Mouse (Mus musculus): ENCODE data around the gene Cdcp1. TPM values are rescaled to one million over a fixed set of nuclear protein-coding genes. Genes with fewer than 3 reads are reported as not detected.

Gene Cdcp1
- polyA plus RNA-seq, 1 experiment from 2014 or later = 13.6 TPM

DNA sequence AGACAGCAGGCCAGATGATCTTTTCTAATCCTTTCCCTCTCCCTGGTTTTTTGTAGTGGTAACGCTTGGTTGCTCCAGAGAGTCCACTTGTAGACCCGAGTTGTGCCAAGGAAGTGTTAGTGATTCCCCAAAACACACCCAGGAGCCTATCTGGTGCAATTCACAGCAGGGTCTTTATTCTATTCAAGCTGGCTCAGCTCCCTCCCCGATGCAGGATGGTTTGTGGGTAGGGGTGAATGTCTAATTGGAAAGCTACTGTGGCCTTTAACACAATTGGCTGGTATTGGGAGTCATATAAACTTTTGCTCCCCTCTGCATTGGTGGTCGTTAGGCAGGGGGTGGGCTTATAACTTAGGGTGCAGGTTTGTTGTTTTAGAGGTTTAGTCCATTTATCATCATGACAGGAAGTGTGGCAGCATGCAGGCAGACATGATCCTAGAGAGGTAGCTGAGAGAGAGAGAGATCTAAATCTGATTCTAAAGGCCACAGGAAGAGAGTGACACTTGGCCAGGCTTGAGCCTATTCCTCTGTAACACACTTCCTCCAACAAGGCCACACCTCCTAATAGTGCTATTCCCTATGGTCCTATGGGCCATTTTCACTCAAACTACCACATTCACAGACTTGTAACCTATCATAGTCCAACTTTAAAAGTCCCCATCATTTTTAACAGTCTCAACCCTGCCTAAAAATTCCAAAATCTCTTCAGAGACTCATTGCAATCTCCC, 75.8 kb downstream of the Cdcp1 start:
- peak overlapping the region; percentile 57; the same call in 1 of the 2 replicates for H3K27ac ChIP-seq
- no peak overlapping the region for H3K4me3 ChIP-seq (replicated peaks)
- H3K4me1 ChIP-seq (replicated peaks) = peaks cover 7% of the 10 kb centered on the region; the same call in 1 of the 2 replicates
- no peaks in the 10 kb centered on the region for H3K27me3 ChIP-seq (replicated peaks)
- 82% methylated on average over 4 of the region's 4 CpGs for WGBS
- no peak overlapping the region for H3K9ac ChIP-seq
- H3K36me3 ChIP-seq = peaks cover 19% of the 10 kb centered on the region
- no peak for ATAC-seq
- H3K4me2 ChIP-seq (replicated peaks) = no peak overlapping the region
- H3K9me3 ChIP-seq = no peaks in the 10 kb centered on the region

DNA sequence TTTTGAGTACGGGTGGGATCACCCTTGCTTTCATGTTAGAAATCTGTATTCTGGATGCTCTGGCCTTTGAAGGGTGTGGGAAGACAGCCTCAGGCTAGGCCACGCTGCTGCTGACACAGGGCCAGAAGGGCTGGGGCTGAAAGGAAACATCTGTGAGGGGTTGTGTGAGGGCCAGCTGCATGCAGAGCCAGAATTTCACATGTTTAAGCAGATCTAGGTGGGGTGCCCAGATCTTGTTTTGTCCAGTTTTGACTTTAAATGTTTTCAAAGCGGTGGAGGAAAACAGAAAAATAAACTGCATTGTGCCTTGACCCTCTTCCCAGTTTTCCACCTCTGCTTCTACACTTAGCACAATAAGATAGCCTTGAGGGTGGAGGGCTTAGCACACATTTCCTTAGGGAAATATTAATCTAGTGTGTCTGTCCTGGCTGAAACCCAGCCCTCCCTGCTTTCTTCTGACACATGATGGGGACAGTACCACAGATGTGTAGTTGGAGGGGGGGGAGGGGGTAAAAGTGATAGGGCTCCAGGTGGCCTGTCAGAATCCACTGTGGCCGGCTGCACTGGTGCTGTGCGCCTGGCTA, 76.9 kb downstream of the Cdcp1 start:
- ATAC-seq = peak; percentile 84
- Histone ChIP-seq H3K4me2 (replicated peaks) (no peak overlapping the region), H3K9me3 (no peaks in the 10 kb centered on the region), H3K36me3 (peaks cover 19% of the 10 kb centered on the region), H3K4me1 (replicated peaks) (peaks cover 7% of the 10 kb centered on the region; the same call in 1 of the 2 replicates), H3K9ac (no peak overlapping the region), H3K27me3 (replicated peaks) (no peaks in the 10 kb centered on the region), H3K27ac (peak overlapping the region; percentile 57), H3K4me3 (replicated peaks) (no peak overlapping the region)
- 49% methylated on average over 5 of the region's 5 CpGs for WGBS

DNA sequence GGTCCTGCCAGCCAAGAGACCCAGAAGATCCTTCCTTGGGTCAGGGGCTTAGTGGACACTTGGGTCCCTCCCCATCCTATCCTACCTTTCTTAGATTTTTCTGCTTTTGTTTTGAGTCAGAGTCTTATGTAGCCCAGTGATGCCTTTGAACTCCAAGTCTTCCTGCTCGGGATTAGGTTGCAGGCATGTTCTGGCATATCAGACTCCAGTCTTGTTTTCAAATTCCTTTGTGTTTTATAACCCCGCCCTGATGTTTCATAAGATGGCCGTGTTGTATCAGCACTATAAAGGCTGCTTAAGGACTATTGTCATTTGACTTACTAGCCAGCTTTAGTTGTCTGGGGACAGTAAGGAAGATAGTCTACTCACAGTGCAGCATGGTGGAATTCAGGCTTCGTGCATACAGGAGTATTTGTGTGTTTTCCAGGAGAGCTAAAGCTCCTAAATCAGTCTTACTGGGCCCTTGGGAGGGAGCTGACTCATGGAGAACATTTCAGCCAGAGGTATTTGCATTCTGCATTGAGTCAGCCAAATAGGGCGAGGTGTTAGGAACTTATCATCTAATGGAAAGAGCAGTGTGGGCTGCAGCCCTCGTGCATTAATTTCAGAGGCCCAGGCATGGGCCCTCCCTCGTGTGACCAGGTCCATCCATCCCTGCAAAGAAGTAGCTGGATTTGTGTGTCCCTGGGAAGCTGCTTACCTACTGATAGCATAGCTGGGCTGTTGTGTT, 78.7 kb downstream of the Cdcp1 start:
- Histone ChIP-seq H3K9me3 (no peaks in the 10 kb centered on the region), H3K9ac (no peak overlapping the region), H3K27ac (no peak overlapping the region), H3K4me2 (replicated peaks) (no peak overlapping the region), H3K4me3 (replicated peaks) (no peak overlapping the region), H3K36me3 (peaks cover 33% of the 10 kb centered on the region), H3K4me1 (replicated peaks) (peaks cover 7% of the 10 kb centered on the region; the same call in 1 of the 2 replicates), H3K27me3 (replicated peaks) (no peaks in the 10 kb centered on the region)
- 80% methylated on average over 7 of the region's 7 CpGs for WGBS
- ATAC-seq = no peak; the same call in 1 of the 2 replicates

DNA sequence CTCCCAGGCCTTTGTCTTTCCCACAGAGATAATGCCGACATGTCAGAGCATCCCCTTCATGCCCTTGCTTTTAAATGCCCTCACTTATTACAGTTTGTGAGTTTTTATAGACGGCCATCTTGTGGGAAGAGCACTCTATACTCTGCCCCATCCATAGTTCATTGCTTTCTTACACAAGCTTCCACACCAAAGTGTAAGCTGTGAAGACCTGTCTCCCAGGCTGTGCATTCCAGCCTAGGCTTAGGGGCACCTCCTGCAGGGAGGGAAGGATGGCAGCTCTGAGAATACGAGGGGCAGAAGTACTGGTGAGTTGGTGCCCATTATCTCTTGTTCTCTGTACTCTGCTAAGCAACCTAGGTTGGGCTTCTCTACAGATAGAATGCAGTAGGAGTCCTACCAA, 82.8 kb downstream of the Cdcp1 start:
- 92% methylated on average over 3 of the region's 3 CpGs for WGBS
- no peak overlapping the region for H3K4me2 ChIP-seq (replicated peaks)
- H3K27me3 ChIP-seq (replicated peaks) = no peaks in the 10 kb centered on the region
- peaks cover 53% of the 10 kb centered on the region for H3K36me3 ChIP-seq
- no peak overlapping the region for H3K4me3 ChIP-seq (replicated peaks)
- H3K9me3 ChIP-seq = no peaks in the 10 kb centered on the region
- ATAC-seq = no peak
- no peak overlapping the region for H3K27ac ChIP-seq
- no peaks in the 10 kb centered on the region for H3K4me1 ChIP-seq (replicated peaks)
- H3K9ac ChIP-seq = no peak overlapping the region

DNA sequence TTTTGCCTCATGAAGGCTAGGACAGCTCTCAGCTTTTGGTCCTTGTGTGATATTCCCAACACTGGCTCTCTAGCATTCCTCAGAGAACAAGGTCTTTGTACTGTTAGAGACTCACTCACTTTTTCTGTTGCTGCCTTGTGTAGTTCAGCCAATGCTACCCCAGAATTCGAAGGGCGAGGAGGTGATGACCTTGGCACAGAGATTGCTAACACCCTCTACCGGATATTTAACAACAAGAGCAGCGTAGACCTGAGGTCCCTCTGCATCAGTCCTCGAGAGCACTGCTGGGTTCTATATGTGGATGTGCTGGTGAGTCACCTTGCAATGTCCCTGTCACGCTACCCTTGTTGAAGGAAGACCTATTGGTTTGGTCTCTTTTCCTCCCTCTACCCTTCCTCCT, 88.2 kb downstream of the Cdcp1 start:
- ATAC-seq = no peak
- Histone ChIP-seq H3K9me3 (no peaks in the 10 kb centered on the region), H3K36me3 (peaks cover 49% of the 10 kb centered on the region), H3K4me2 (replicated peaks) (no peak overlapping the region), H3K9ac (no peak overlapping the region), H3K27ac (no peak overlapping the region), H3K4me3 (replicated peaks) (no peak overlapping the region), H3K27me3 (replicated peaks) (no peaks in the 10 kb centered on the region), H3K4me1 (replicated peaks) (no peaks in the 10 kb centered on the region)
- 92% methylated on average over 6 of the region's 6 CpGs for WGBS

DNA sequence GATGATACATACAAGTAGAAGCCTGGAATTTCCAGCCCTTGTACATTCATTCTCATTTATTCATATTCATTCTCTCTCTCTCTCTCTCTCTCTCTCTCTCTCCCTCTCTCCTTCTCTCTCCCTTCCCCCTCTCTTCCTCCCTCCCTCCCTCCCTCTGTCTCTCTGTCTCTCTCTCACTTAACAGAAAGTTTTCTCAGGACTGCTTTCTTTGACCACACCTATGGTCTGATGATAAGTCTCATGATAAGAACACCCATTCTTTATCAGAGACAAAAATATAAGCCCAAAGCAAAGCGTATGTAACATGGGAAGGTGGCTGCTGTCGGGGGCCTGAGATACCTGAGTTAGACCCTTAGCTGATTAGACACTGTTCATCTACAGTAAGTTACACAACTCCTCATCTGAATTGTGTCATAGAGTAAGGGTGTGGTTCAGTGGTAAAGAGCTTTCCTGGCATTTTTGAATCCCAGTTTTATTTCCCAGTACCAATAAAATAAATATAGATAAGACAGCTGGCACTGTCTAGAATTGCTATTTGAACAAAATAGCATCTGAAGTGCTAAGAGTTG, 91.3 kb downstream of the Cdcp1 start:
- no peak overlapping the region for H3K27ac ChIP-seq
- peak; percentile 69; the same call in 1 of the 2 replicates for ATAC-seq
- no peak overlapping the region for H3K9ac ChIP-seq
- peaks cover 51% of the 10 kb centered on the region for H3K36me3 ChIP-seq
- H3K4me1 ChIP-seq (replicated peaks) = no peaks in the 10 kb centered on the region
- no peaks in the 10 kb centered on the region for H3K9me3 ChIP-seq
- H3K4me3 ChIP-seq (replicated peaks) = no peak overlapping the region
- H3K27me3 ChIP-seq (replicated peaks) = no peaks in the 10 kb centered on the region
- no peak overlapping the region for H3K4me2 ChIP-seq (replicated peaks)
- WGBS = 81% methylated on average over 2 of the region's 2 CpGs

DNA sequence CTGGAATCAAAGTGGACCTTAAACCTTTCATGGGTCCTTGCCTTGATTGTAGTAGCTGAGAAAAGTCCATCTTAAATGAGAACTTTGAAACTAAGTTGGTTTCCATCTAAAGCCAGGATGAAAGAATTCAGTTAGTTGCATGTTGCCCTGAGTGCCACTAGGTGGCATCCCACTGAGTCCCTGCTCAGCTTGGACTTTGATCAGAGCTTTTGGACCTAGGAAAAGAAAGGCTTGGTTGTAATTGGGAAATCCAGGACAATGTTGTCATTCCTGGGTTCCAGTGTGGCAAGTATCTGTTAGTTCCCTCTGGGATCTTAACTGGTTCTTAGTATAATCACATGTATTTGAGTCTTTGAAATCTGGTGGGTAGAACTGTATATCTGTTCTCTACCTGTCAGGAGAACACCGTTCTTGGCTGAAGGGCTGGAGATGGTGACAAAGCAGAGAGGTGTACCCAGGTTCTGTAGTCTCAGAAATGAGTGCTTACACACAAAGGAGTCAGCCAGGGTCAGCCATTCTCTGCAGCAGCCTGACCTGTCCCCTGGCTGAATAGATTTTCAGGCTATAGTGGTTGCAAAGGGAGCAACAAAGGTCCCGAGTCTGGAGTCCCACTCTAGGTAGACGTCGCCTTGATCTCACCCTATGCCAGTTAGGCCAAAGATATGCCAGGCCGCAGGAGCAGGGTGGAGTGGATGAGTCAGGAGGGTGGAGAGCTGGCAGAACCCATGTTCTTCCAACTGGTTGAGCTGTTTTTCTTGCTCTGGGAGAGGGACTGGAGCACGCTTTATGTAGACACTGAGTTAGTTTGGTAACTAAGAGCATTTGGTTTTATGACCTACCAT, 92.0 kb downstream of the Cdcp1 start:
- H3K36me3 ChIP-seq = peaks cover 53% of the 10 kb centered on the region

DNA sequence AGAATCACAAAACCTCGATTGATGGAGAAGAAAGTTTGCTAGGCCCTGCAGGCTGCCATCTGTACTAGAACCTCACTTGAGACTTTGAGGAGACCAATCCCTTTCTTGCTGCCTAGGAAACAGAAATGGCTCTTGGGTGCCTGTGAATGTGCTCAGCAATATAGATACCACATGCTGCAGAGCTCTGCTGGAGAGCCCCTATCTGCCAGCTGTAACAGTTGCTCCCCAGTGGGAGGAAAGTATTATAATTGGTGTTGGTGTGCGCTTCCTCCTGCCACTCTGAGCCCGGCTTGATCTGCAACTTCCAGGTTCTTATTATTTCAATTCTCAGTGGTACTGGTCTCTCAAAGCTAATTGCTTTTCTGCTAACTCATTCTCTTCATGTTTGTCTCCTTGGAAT, 92.8 kb downstream of the Cdcp1 start:
- peaks cover 46% of the 10 kb centered on the region for H3K36me3 ChIP-seq
- no peaks in the 10 kb centered on the region for H3K9me3 ChIP-seq
- no peak overlapping the region for H3K27ac ChIP-seq
- no peak overlapping the region for H3K4me3 ChIP-seq (replicated peaks)
- WGBS = 92% methylated on average over 3 of the region's 3 CpGs
- no peak overlapping the region for H3K4me2 ChIP-seq (replicated peaks)
- H3K27me3 ChIP-seq (replicated peaks) = no peaks in the 10 kb centered on the region
- H3K9ac ChIP-seq = no peak overlapping the region
- no peaks in the 10 kb centered on the region for H3K4me1 ChIP-seq (replicated peaks)
- no peak for ATAC-seq

More for the DNA sequence above, 92.0 kb downstream of the Cdcp1 start:
- Histone ChIP-seq H3K4me3 (replicated peaks) (no peak overlapping the region), H3K27ac (no peak overlapping the region), H3K9ac (no peak overlapping the region), H3K4me1 (replicated peaks) (no peaks in the 10 kb centered on the region), H3K4me2 (replicated peaks) (no peak overlapping the region), H3K27me3 (replicated peaks) (no peaks in the 10 kb centered on the region), H3K9me3 (no peaks in the 10 kb centered on the region)
- ATAC-seq = peak; percentile 68
- 90% methylated on average over 6 of the region's 6 CpGs for WGBS

Other genes with a start within 250 kb of the Cdcp1 start
- gene Tmem42, start 194.7 kb downstream of the Cdcp1 start, polyA plus RNA-seq (2015; fragmentation: Nextera tagmentation; extraction: Ambion mirVana) = 19.2 and 19.3 TPM in 2 replicates
- gene Tgm4, start 181.3 kb downstream of the Cdcp1 start, polyA plus RNA-seq (2015; fragmentation: Nextera tagmentation; extraction: Ambion mirVana) = 0.26 and 0.45 TPM in 2 replicates
- gene Zdhhc3, start 102.8 kb downstream of the Cdcp1 start, polyA plus RNA-seq (2015; fragmentation: Nextera tagmentation; extraction: Ambion mirVana) = 78.6 and 82.6 TPM in 2 replicates
- 135 and 138 TPM in 2 replicates for gene Exosc7, start 102.8 kb downstream of the Cdcp1 start, polyA plus RNA-seq (2015; fragmentation: Nextera tagmentation; extraction: Ambion mirVana)
- gene Clec3b, start 65.1 kb downstream of the Cdcp1 start, polyA plus RNA-seq (2015; fragmentation: Nextera tagmentation; extraction: Ambion mirVana) = 0.51 TPM in 1 of 2 replicates, not detected in the other
- gene Tmem158, start 44.7 kb upstream of the Cdcp1 start, polyA plus RNA-seq (2015; fragmentation: Nextera tagmentation; extraction: Ambion mirVana) = 14.3 and 15.1 TPM in 2 replicates
- 932 and 948 TPM in 2 replicates for gene Lars2, start 150.9 kb upstream of the Cdcp1 start, polyA plus RNA-seq (2015; fragmentation: Nextera tagmentation; extraction: Ambion mirVana)

All from intestine, embryonic 15.5 days (tissue).